Mouse (Mus musculus): ENCODE measurements around the gene Myo1a.

GRCm38 (mm10) chr10:127679208-127679607 is 25.8 kb upstream of the Myo1a start:
- TF ChIP-seq EP300 (IDR thresholded peaks at IDR 0.05): no peak
- no peak for TF ChIP-seq CTCF (IDR thresholded peaks at IDR 0.05)
